In the genomic region with DNA sequence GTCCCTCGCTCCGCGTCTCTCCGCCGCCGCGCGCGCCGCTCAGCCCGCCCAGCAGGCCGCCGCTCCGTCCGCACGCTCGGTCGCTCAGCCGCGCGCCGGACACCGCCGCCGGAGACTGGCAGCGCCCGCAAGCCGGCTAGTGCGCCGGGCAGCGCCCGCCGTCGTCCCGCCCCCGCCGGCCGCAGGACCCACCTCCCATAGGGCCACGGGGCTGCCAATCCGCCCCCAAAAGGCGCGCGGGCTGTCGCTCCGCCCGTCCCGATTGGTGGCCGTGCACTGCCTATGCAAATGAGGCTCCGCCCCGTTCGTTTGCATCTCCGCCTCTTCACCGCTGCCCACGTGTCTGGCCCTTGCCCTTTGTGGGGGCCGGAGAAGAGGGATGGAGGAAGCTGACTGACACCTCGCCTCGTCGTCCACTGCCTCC, we compare ENCODE assay signal across 8 mouse cellular contexts. TPM values are rescaled to one million over a fixed set of nuclear protein-coding genes. Genes with fewer than 3 reads are reported as not detected.
DNase-seq lines count a peak whose midpoint lies in the region; ATAC-seq lines count a peak whose summit lies in the region.

No protein-coding gene starts in this region.

- WGBS in hindbrain, embryonic 14.5 days, result under 1% methylated on average over 47 of the region's 58 CpGs

- H3K9ac ChIP-seq in hindbrain, embryonic 14.5 days, result peak overlapping the region; percentile 80

- H3K4me3 ChIP-seq in hindbrain, embryonic 14.5 days (replicated peaks; ENCODE audit: low read length), result peak overlapping the region; percentile 90

- H3K27me3 ChIP-seq in hindbrain, embryonic 14.5 days (ENCODE audit: control insufficient read depth, insufficient read depth, low read length), result no peaks in the 10 kb centered on the region

- H3K9me3 ChIP-seq in hindbrain, embryonic 14.5 days (ENCODE audit: control insufficient read depth, low read length), result no peaks in the 10 kb centered on the region

- peak; percentile 99 for ATAC-seq in hindbrain, embryonic 14.5 days (ENCODE audit: low FRiP score)

- H3K36me3 ChIP-seq in hindbrain, embryonic 14.5 days (replicated peaks; ENCODE audit: control insufficient read depth, insufficient read depth), result no peaks in the 10 kb centered on the region

- peak; percentile 93 for DNase-seq in T-cell, adult 2 months (ENCODE audit: low spot score)
- peak; percentile 99 for DNase-seq in cerebellum, postnatal 25 days
- DNase-seq in frontal cortex, postnatal 25 days (ENCODE audit: low spot score in 2 of 2), result peak; percentile 93 to 96
- peak; percentile 96 for DNase-seq in hindbrain, embryonic 14.5 days (ENCODE audit: low spot score)
- peak; percentile 96 to 98 for DNase-seq in layer of hippocampus, postnatal 25 days (ENCODE audit: extremely low spot score in 1 of 2, low spot score in 1 of 2)
- peak; percentile 98 for DNase-seq in lung, postnatal 14 days
- DNase-seq in retina, adult 2 months (ENCODE audit: low read depth, low spot score), result peak; percentile 92
- DNase-seq in thymus, postnatal 25 days, result peak; percentile 98

- peak overlapping the region; percentile 89 for H3K27ac ChIP-seq in hindbrain, embryonic 14.5 days

- H3K4me1 ChIP-seq in hindbrain, embryonic 14.5 days (replicated peaks; ENCODE audit: control insufficient read depth, insufficient read depth, low read length), result no peaks in the 10 kb centered on the region; the same call in 1 of the 2 replicates

- peak overlapping the region; percentile 58 for H3K4me2 ChIP-seq in hindbrain, embryonic 14.5 days (replicated peaks)

RNA-seq across cellular contexts. Expression of a gene that starts 31.3 kb away (rescaled TPM):
- 8.2 and 9.8 TPM in 2 replicates for polyA plus RNA-seq in hindbrain, embryonic 14.5 days (2014; fragmentation: Nextera tagmentation; extraction: Ambion mirVana)
- total RNA-seq in layer of hippocampus, postnatal 25 days (2021), result 10 to 100 TPM; 62.5 to 85.0 TPM

RNA-seq across cellular contexts. Expression of a gene that starts 44.6 kb away (rescaled TPM):
- not detected in 2 replicates for polyA plus RNA-seq in hindbrain, embryonic 14.5 days (2014; fragmentation: Nextera tagmentation; extraction: Ambion mirVana)
- not detected for total RNA-seq in layer of hippocampus, postnatal 25 days (2021)

Comparison
In these comparisons a context has a peak if more than half of its experiments do, and no peak if none do; other contexts are left out.
1. Peak in every context shown above with its lines: DNase-seq, ATAC-seq, H3K4me3 ChIP-seq and H3K27ac ChIP-seq.